Comparison of ENCODE assay signal across 22 mouse cellular contexts in genomic region chr3:138309910-138310309, GRCm38 (mm10). TPM values are rescaled to one million over a fixed set of nuclear protein-coding genes. Genes with fewer than 3 reads are reported as not detected.
"Had no signal": no experiment of that assay in that cellular context is flagged by ENCODE, and none has a peak within 500 bp of the region (broad histone marks: within the 10 kb centered on the region; RNA-seq: fewer than 3 reads in every experiment).

No protein-coding gene starts in this region.

- H3K4me1 ChIP-seq: midbrain, embryonic 12.5 days had no signal

- H3K4me3 ChIP-seq: limb, embryonic 13.5 days; midbrain, embryonic 12.5 days had no signal

- H3K9ac ChIP-seq: limb, embryonic 13.5 days; midbrain, embryonic 12.5 days had no signal

- H3K36me3 ChIP-seq: limb, embryonic 13.5 days; midbrain, embryonic 12.5 days had no signal

- DNase-seq: kidney, adult 8-10 months; left cerebral cortex, postnatal 4 days; lung, postnatal 10 days; right cerebral cortex, postnatal 14 days; thymus, adult 2 months; thymus, postnatal 25 days had no signal

- ATAC-seq: inflammation-experienced regulatory T-cells, adult 6 months; intestine, postnatal 0 days; midbrain, embryonic 16.5 days had no signal

- H3K27ac ChIP-seq: kidney, postnatal 0 days; limb, embryonic 13.5 days; midbrain, embryonic 12.5 days had no signal

- H3K9me3 ChIP-seq: limb, embryonic 13.5 days; midbrain, embryonic 12.5 days had no signal

- H3K4me2 ChIP-seq: limb, embryonic 13.5 days; liver, embryonic 11.5 days; midbrain, embryonic 12.5 days had no signal

- H3K27me3 ChIP-seq: limb, embryonic 13.5 days; midbrain, embryonic 12.5 days had no signal

RNA-seq across cellular contexts. Expression of gene Adh6a, which starts 3.2 kb away (rescaled TPM):
- total RNA-seq: layer of hippocampus, adult 8-10 months; layer of hippocampus, postnatal 14 days; left cerebral cortex, adult 18-20 months; left cerebral cortex, postnatal 10 days; left cerebral cortex, postnatal 4 days; megakaryocyte-erythroid progenitor cell, adult 5-6 weeks had no signal
- polyA plus RNA-seq: inflammation-experienced regulatory T-cells, adult 6 months; limb, embryonic 13.5 days; liver, embryonic 11.5 days; liver, embryonic 16.5 days; midbrain, embryonic 12.5 days; midbrain, embryonic 16.5 days; neural tube, embryonic 14.5 days; testis, adult 2 months had no signal

RNA-seq across cellular contexts. Expression of gene Adh6b, which starts 31.7 kb away (rescaled TPM):
- total RNA-seq: layer of hippocampus, adult 8-10 months; layer of hippocampus, postnatal 14 days; left cerebral cortex, adult 18-20 months; left cerebral cortex, postnatal 10 days; megakaryocyte-erythroid progenitor cell, adult 5-6 weeks had no signal
- polyA plus RNA-seq: inflammation-experienced regulatory T-cells, adult 6 months; intestine, postnatal 0 days; large intestine, adult 2 months; neural tube, embryonic 14.5 days had no signal

RNA-seq across cellular contexts. Expression of gene Adh1, which starts 49.1 kb away (rescaled TPM):
- total RNA-seq: megakaryocyte-erythroid progenitor cell, adult 5-6 weeks had no signal
